ENCODE assay signal across 18 mouse cellular contexts in genomic region chr10:4900324-4900723, GRCm38 (mm10).
DNase-seq lines count a peak whose midpoint lies in the region; ATAC-seq lines count a peak whose summit lies in the region.
"Had no signal": no experiment of that assay in that cellular context is flagged by ENCODE, and none has a peak within 500 bp of the region (broad histone marks: within the 10 kb centered on the region; RNA-seq: fewer than 3 reads in every experiment).

No protein-coding gene starts in this region.

- no peak overlapping the region for H3K9ac ChIP-seq in kidney, embryonic 15.5 days
- H3K9ac ChIP-seq in kidney, embryonic 14.5 days (ENCODE audit: low read depth, low read length): no peak overlapping the region
- H3K9ac ChIP-seq: heart, embryonic 13.5 days; midbrain, embryonic 13.5 days had no signal

- H3K27ac ChIP-seq in kidney, embryonic 15.5 days: peak overlapping the region; percentile 46
- no peak overlapping the region; the same call in 1 of the 2 replicates for H3K27ac ChIP-seq in kidney, embryonic 14.5 days (ENCODE audit: low read depth, low read length)
- H3K27ac ChIP-seq: heart, embryonic 13.5 days; hindbrain, embryonic 10.5 days; limb, embryonic 10.5 days; midbrain, embryonic 13.5 days had no signal

- no peaks in the 10 kb centered on the region for H3K36me3 ChIP-seq in kidney, embryonic 15.5 days
- no peaks in the 10 kb centered on the region for H3K36me3 ChIP-seq in kidney, embryonic 14.5 days (ENCODE audit: control insufficient read depth, insufficient read depth, low read length)
- H3K36me3 ChIP-seq: heart, embryonic 13.5 days; hindbrain, embryonic 10.5 days; limb, embryonic 10.5 days; midbrain, embryonic 13.5 days had no signal

- no peaks in the 10 kb centered on the region for H3K9me3 ChIP-seq in kidney, embryonic 15.5 days (replicated peaks)
- no peaks in the 10 kb centered on the region for H3K9me3 ChIP-seq in kidney, embryonic 14.5 days (ENCODE audit: control insufficient read depth, low read length)
- H3K9me3 ChIP-seq: heart, embryonic 13.5 days; hindbrain, embryonic 10.5 days; limb, embryonic 10.5 days; midbrain, embryonic 13.5 days had no signal

- 0 out of 2 replicates have a peak, but pooled peaks cover 9% of the 10 kb centered on the region for H3K4me1 ChIP-seq in kidney, embryonic 15.5 days
- H3K4me1 ChIP-seq in kidney, embryonic 14.5 days (ENCODE audit: control insufficient read depth, insufficient read depth, low read length): no peaks in the 10 kb centered on the region
- H3K4me1 ChIP-seq: heart, embryonic 13.5 days; hindbrain, embryonic 10.5 days; limb, embryonic 10.5 days; midbrain, embryonic 13.5 days had no signal

- WGBS in kidney, embryonic 15.5 days: 51% methylated on average over 7 of the region's 7 CpGs
- 54% methylated on average over 7 of the region's 7 CpGs for WGBS in kidney, embryonic 14.5 days

- ATAC-seq in kidney, embryonic 15.5 days (replicated peaks; ENCODE audit: low FRiP score): 0 out of 2 replicates have a peak, but pooled peaks have one; percentile 22
- no peak for ATAC-seq in kidney, embryonic 14.5 days (ENCODE audit: low FRiP score, low TSS enrichment)
- 0 out of 2 replicates have a peak, but pooled peaks have one; percentile 45 for ATAC-seq in common myeloid progenitor, adult 5-6 weeks (replicated peaks; ENCODE audit: low read depth, poor library complexity, severe bottlenecking)
- peak; percentile 29; the same call in 1 of the 2 replicates for ATAC-seq in megakaryocyte progenitor cell, adult 5-6 weeks (replicated peaks; ENCODE audit: poor library complexity)
- ATAC-seq: forebrain, embryonic 16.5 days; midbrain, embryonic 13.5 days had no signal

- DNase-seq in CD4-positive helper T cell, adult 2 months (ENCODE audit: low read depth, low spot score): peak; percentile 19
- no peak for DNase-seq in cerebellum, adult 11-12 months
- DNase-seq in gastrocnemius, postnatal 4 days (ENCODE audit: low spot score in 2 of 2): no peak
- DNase-seq in adrenal gland, adult 8-10 months: no peak
- DNase-seq: B cell, adult 2 months; cerebellum, postnatal 14 days; lung, adult 2 months; lung, postnatal 36 days had no signal

- H3K4me2 ChIP-seq in kidney, embryonic 15.5 days: no peak overlapping the region
- H3K4me2 ChIP-seq in kidney, embryonic 14.5 days (replicated peaks; ENCODE audit: low read depth, low read length): no peak overlapping the region
- H3K4me2 ChIP-seq: heart, embryonic 13.5 days; liver, embryonic 11.5 days; midbrain, embryonic 13.5 days had no signal

- H3K27me3 ChIP-seq in kidney, embryonic 15.5 days: no peaks in the 10 kb centered on the region
- H3K27me3 ChIP-seq in kidney, embryonic 14.5 days (ENCODE audit: control insufficient read depth, insufficient read depth, low read length): no peaks in the 10 kb centered on the region
- H3K27me3 ChIP-seq: heart, embryonic 13.5 days; midbrain, embryonic 13.5 days had no signal

- no peak overlapping the region for H3K4me3 ChIP-seq in kidney, embryonic 15.5 days (replicated peaks)
- H3K4me3 ChIP-seq in kidney, embryonic 14.5 days (ENCODE audit: low read length): no peak overlapping the region
- H3K4me3 ChIP-seq: heart, embryonic 13.5 days; hindbrain, embryonic 10.5 days; limb, embryonic 10.5 days; midbrain, embryonic 13.5 days had no signal
